Mouse (Mus musculus) cerebellum, adult 2 months (tissue): ENCODE results near the gene Hivep2.

Experiments
- CTCF ChIP-seq: fragments of 200-500 bp; IDR thresholded peaks from 2 replicates; pipeline ENCODE4 v1.5.1; 2011; ENCODE audit warnings: low read depth, mild to moderate bottlenecking, control low read depth, low read length, moderate library complexity, borderline replicate concordance; ENCODE audit not compliant: insufficient read depth
- POLR2A ChIP-seq: fragments of 200-500 bp; IDR thresholded peaks from 2 replicates; pipeline ENCODE4 v1.6.1; 2011; ENCODE audit warnings: low read length, control low read depth, borderline replicate concordance; ENCODE audit not compliant: insufficient read depth

- no peak for TF ChIP-seq CTCF
- no peak for TF ChIP-seq POLR2A
Observed at GRCm38 (mm10) chr10:13933320-13933719, 32.6 kb upstream of the Hivep2 start.
